Mouse (Mus musculus) adrenal gland, postnatal 4 days (tissue): Measurements from ENCODE around the gene Acox1. TPM values are rescaled to one million over a fixed set of nuclear protein-coding genes. Genes with fewer than 3 reads are reported as not detected.

Source experiments
- DNase-seq, 2 experiments: peaks; one replicate each; pipeline ENCODE4 v3.0.0; 2021 to 2022; ENCODE audit warnings: low spot score in 2 of 2, mixed read lengths in 2 of 2
- total RNA-seq, 2 experiments: library from RNA; stranded (reverse); gene quantifications; 2 replicates each; pipeline ENCODE4 v1.2.3; 2021

Gene Acox1
- total RNA-seq, 2 experiments from 2014 or later: 100 to 111 TPM

DNA sequence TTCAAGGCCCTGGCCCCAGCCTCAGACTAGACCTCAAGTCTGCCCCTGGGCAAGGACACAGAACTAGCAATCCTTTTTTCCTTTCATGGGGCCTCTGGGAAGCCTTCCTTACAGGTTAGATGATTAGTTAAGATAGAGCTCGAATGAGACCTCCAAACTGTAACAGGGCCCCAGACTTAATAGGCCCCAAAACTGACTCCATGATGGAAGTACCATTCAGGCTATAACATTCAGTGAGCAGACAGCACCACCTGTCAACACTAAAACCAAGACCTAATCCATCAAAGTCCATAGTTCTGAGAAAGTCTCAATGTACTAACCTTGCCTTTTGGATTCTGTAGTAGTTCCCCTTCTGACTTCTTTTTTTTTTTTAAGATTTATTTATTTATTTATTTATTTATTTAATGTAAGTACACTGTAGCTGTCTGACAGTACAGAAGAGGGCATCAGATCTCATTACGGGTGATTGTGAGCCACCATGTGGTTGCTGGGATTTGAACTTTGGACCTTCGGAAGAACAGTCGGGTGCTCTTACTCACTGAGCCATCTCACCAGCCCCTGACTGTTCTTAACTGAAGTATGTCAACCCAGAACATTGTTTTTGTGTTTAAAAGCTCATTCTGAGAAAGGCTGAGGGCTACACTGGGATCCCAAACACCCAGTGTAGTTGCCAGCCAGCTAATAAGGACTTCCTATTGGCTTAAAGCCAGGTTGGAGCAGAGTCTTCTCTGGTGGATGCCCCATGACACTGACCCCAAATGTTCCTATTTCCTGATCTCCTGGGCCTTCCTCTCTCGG lies 28.6 kb downstream of the Acox1 start:
- no peak for DNase-seq

- DNase-seq: no peak
Measured at GRCm38 (mm10) chr11:116169214-116169613, 29.6 kb downstream of the Acox1 start.

GRCm38 (mm10) chr11:116167884-116168439 lies 30.9 kb downstream of the Acox1 start, which contains the start of gene Fbf1:
Fbf1 (minus strand) TSS chr11:116168166.
- DNase-seq: peak; percentile 74 to 88

DNA sequence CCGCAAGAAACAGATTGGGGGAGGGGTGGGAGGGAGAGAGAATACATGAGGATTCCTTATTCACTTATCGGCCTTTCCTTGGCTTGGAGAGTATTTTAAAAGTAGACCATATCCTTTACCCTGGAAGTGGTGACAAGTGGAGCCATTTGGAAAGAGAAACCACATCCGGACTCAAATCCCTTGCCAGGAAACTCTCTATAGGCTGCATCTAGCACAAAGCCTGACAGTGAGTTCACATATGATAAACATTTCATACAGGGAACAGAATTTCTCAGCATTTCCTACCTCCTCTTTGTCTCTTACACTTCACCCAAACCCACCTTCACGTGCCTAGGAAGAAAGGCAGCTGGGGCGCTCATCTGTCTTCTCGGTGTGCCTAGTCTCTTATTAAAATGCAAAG lies 31.6 kb downstream of the Acox1 start:
- DNase-seq: no peak

DNA sequence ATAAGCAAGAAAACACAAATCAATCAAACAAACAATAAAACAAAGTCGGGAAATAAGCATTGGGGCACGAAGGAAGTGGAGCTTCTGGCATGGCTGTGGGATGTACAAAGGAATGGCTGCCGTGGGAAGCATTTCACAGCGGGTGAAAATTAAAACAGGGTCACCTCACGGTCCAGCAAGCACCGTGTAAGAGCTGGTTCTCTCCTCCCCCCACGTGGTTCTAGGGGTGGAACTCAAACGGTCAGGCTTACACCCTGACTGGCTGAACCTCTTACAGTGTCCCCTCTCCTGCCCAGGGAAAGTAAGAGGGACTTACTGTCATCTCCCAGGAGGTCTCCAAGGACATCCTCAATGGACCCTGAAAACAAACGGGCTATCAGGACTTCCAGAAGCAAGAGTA lies 35.8 kb downstream of the Acox1 start:
- no peak for DNase-seq

GRCm38 (mm10) chr11:116162146-116162545 lies 36.7 kb downstream of the Acox1 start:
- DNase-seq: no peak

GRCm38 (mm10) chr11:116161312-116161711 lies 37.5 kb downstream of the Acox1 start:
- no peak for DNase-seq

GRCm38 (mm10) chr11:116150960-116151359 lies 47.9 kb downstream of the Acox1 start:
- DNase-seq: no peak

GRCm38 (mm10) chr11:116149341-116149740 lies 49.5 kb downstream of the Acox1 start:
- no peak for DNase-seq

GRCm38 (mm10) chr11:116148761-116149221 lies 50.1 kb downstream of the Acox1 start:
- no peak for DNase-seq

DNA sequence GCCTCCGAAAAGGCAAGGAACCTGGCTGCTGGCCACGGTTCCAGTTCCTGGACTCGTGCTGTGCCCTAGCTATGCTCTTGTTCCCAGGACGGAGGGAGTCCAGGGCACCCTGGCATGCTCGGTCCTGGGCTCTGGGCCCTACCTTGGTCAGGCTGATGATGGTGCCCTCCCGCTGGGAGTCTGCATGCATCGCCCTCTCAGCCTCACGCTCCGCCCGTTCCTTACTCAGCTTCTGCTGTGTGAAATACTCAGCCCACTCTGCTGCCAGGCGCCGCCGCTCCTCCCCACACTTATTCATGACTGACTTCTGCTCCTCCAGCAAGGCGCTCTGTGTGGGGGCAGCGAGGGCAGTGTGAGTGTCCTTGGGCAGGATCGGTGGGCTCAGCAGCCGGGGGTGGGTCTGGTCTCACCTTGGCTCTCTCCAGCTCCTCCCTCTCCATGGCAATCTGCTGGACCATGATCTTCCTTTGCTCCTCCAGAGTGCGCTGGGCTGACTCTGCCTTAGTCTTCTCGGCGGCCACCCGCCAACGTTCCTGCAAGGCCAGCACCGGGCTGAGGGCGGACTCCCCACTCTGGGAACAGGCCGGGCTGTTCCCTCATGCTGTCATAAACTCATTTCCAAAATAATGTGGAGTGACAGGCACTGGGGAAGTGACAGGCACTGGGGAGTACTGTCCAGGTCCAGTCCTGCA lies 52.4 kb downstream of the Acox1 start:
- no peak for DNase-seq

DNA sequence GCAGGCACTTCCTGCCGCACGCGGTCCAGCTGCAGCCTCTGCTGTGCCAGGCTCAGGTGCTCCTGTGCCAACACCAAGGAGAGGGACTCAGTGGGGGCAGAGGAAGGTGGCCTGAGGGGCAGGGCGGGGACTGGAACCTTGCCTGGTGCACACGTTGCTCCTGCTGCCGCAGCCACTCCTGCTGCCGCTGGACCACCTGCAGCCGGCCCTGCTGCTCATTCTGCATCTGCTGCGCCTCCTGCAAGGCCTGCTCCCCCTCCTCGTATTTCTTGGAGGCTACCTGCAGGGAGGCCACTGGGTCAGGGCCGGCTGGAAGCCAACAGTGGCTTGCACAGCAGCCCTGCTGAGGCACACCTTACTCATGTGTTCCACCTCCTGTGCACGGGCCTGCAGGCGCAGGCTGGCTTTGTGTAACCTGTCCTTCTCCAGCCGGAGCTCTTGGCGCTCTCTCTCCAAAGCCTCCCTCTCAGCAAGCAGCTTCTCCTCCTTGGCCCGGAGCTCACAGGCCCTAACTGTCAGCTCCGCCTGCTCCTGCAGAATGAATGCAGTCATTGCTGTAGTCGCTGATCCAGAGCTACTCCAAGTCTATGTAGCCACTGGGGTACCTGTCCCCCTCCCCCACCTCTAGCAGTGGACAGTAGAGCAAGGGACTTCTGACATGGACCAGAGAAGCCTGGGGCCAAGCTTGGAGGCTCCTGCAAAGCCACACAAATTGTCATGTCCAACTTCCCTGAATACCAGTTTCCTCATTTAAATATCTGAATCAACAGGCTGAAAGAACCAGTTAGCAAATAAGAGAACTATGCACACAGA lies 53.2 kb downstream of the Acox1 start:
- no peak for DNase-seq

DNA sequence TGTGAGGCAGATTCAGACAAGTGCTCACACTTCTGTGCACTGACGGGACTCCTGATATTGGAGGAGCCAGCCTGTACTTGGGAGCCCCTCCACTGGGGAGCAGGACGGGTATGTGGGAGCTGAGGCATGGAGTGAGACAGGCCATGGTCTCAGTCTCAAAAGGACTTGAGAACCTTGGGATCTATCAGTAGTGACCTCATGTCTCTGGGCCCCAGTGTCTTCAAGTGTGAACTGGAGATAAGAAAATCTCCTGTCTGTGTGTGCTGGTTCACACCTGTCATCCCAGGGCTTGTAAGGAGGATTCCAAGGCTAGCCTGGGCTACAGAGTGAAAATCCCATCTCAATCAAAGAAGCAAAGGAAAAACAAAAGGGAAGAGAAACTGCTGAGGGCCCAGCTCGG lies 55.4 kb downstream of the Acox1 start:
- no peak for DNase-seq

GRCm38 (mm10) chr11:116142211-116142991 lies 56.4 kb downstream of the Acox1 start:
- DNase-seq: no peak

- DNase-seq: peak; percentile 78
Measured at GRCm38 (mm10) chr11:116138468-116139138, 60.2 kb downstream of the Acox1 start, which contains the start of gene Mrpl38. Mrpl38 (minus strand) TSS chr11:116138868.

GRCm38 (mm10) chr11:116138096-116138467 lies 60.8 kb downstream of the Acox1 start:
- DNase-seq: no peak

- no peak for DNase-seq
Measured at GRCm38 (mm10) chr11:116134171-116134570, 64.7 kb downstream of the Acox1 start.

- DNase-seq: no peak
Measured at GRCm38 (mm10) chr11:116133497-116133896, 65.3 kb downstream of the Acox1 start.

GRCm38 (mm10) chr11:116132366-116133333 lies 66.2 kb downstream of the Acox1 start:
- DNase-seq: no peak
